Mouse (Mus musculus): ENCODE measurements around the gene Surf2. TPM values are rescaled to one million over a fixed set of nuclear protein-coding genes. Genes with fewer than 3 reads are reported as not detected.

The Surf2 gene
- total and polyA plus RNA-seq, 2 experiments from 2014 or later: 9.7 to 29.0 TPM

- H3K27me3 ChIP-seq (ENCODE audit: control insufficient read depth, insufficient read depth, low read length): no peaks in the 10 kb centered on the region
- TF ChIP-seq CTCF (IDR thresholded peaks at IDR 0.05; ENCODE audit: low read depth) (no peak), EP300 (IDR thresholded peaks at IDR 0.05; ENCODE audit: low read depth) (no peak)
- DNase-seq (ENCODE audit: low spot score): no peak
- 59% methylated on average over 3 of the region's 3 CpGs for WGBS
- peaks cover 69% of the 10 kb centered on the region for H3K36me3 ChIP-seq (replicated peaks; ENCODE audit: control insufficient read depth, insufficient read depth, low read length)
- no peak overlapping the region for H3K4me3 ChIP-seq (ENCODE audit: low read depth, low read length)
- H3K9ac ChIP-seq (replicated peaks; ENCODE audit: low read depth, low read length): no peak overlapping the region
- H3K27ac ChIP-seq (ENCODE audit: low read depth): no peak overlapping the region
- H3K4me1 ChIP-seq (ENCODE audit: control insufficient read depth, insufficient read depth): peaks cover 22% of the 10 kb centered on the region
- no peak overlapping the region for H3K4me2 ChIP-seq (ENCODE audit: low read depth, low read length)
- no peak for ATAC-seq (ENCODE audit: insufficient read depth, low read depth)
- no peaks in the 10 kb centered on the region for H3K9me3 ChIP-seq (replicated peaks; ENCODE audit: control insufficient read depth, low read length)
Measured at GRCm38 (mm10) chr2:26919684-26920083, 3.5 kb downstream of the Surf2 start.

GRCm38 (mm10) chr2:26920190-26920855 lies 4.2 kb downstream of the Surf2 start:
- DNase-seq (ENCODE audit: low spot score): no peak
- TF ChIP-seq CTCF (IDR thresholded peaks at IDR 0.05; ENCODE audit: low read depth): no peak
- no peak for TF ChIP-seq EP300 (IDR thresholded peaks at IDR 0.05; ENCODE audit: low read depth)
- peaks cover 19% of the 10 kb centered on the region for H3K4me1 ChIP-seq (ENCODE audit: control insufficient read depth, insufficient read depth)
- H3K36me3 ChIP-seq (replicated peaks; ENCODE audit: control insufficient read depth, insufficient read depth, low read length): peaks cover 73% of the 10 kb centered on the region
- no peak overlapping the region for H3K4me3 ChIP-seq (ENCODE audit: low read depth, low read length)
- 88% methylated on average over 6 of the region's 6 CpGs for WGBS
- ATAC-seq (ENCODE audit: insufficient read depth, low read depth): no peak
- no peak overlapping the region for H3K9ac ChIP-seq (replicated peaks; ENCODE audit: low read depth, low read length)
- no peaks in the 10 kb centered on the region for H3K27me3 ChIP-seq (ENCODE audit: control insufficient read depth, insufficient read depth, low read length)
- H3K9me3 ChIP-seq (replicated peaks; ENCODE audit: control insufficient read depth, low read length): no peaks in the 10 kb centered on the region
- H3K27ac ChIP-seq (ENCODE audit: low read depth): no peak overlapping the region
- H3K4me2 ChIP-seq (ENCODE audit: low read depth, low read length): no peak overlapping the region

- peak overlapping the region; percentile 75 for H3K27ac ChIP-seq (ENCODE audit: low read depth)
- H3K4me3 ChIP-seq (ENCODE audit: low read depth, low read length): no peak overlapping the region
- peak; percentile 62 for DNase-seq (ENCODE audit: low spot score)
- peaks cover 87% of the 10 kb centered on the region for H3K36me3 ChIP-seq (replicated peaks; ENCODE audit: control insufficient read depth, insufficient read depth, low read length)
- no peak overlapping the region for H3K4me2 ChIP-seq (ENCODE audit: low read depth, low read length)
- no peaks in the 10 kb centered on the region for H3K9me3 ChIP-seq (replicated peaks; ENCODE audit: control insufficient read depth, low read length)
- H3K9ac ChIP-seq (replicated peaks; ENCODE audit: low read depth, low read length): no peak overlapping the region
- peak; percentile 81 for ATAC-seq (ENCODE audit: insufficient read depth, low read depth)
- H3K4me1 ChIP-seq (ENCODE audit: control insufficient read depth, insufficient read depth): peaks cover 16% of the 10 kb centered on the region
- TF ChIP-seq EP300 (IDR thresholded peaks at IDR 0.05; ENCODE audit: low read depth): no peak
- no peak for TF ChIP-seq CTCF (IDR thresholded peaks at IDR 0.05; ENCODE audit: low read depth)
- H3K27me3 ChIP-seq (ENCODE audit: control insufficient read depth, insufficient read depth, low read length): no peaks in the 10 kb centered on the region
- WGBS: 31% methylated on average over 9 of the region's 9 CpGs
Measured at GRCm38 (mm10) chr2:26921784-26922183, 5.6 kb downstream of the Surf2 start.

GRCm38 (mm10) chr2:26927745-26928476 lies 11.7 kb downstream of the Surf2 start:
- ATAC-seq (ENCODE audit: insufficient read depth, low read depth) (no peak), DNase-seq (ENCODE audit: low spot score) (no peak)
- Histone ChIP-seq H3K27me3 (ENCODE audit: control insufficient read depth, insufficient read depth, low read length) (no peaks in the 10 kb centered on the region), H3K4me1 (ENCODE audit: control insufficient read depth, insufficient read depth) (peaks cover 21% of the 10 kb centered on the region), H3K9ac (replicated peaks; ENCODE audit: low read depth, low read length) (no peak overlapping the region), H3K4me3 (ENCODE audit: low read depth, low read length) (no peak overlapping the region), H3K36me3 (replicated peaks; ENCODE audit: control insufficient read depth, insufficient read depth, low read length) (peaks cover 55% of the 10 kb centered on the region), H3K27ac (ENCODE audit: low read depth) (no peak overlapping the region), H3K4me2 (ENCODE audit: low read depth, low read length) (no peak overlapping the region), H3K9me3 (replicated peaks; ENCODE audit: control insufficient read depth, low read length) (no peaks in the 10 kb centered on the region)
- 74% methylated on average over 6 of the region's 6 CpGs for WGBS
- TF ChIP-seq CTCF (IDR thresholded peaks at IDR 0.05; ENCODE audit: low read depth) (no peak), EP300 (IDR thresholded peaks at IDR 0.05; ENCODE audit: low read depth) (no peak)

GRCm38 (mm10) chr2:26930390-26930789 lies 14.2 kb downstream of the Surf2 start:
- peak; percentile 66 for DNase-seq (ENCODE audit: low spot score)
- no peak for ATAC-seq (ENCODE audit: insufficient read depth, low read depth)

More at GRCm38 (mm10) chr2:26930390-26930789, 14.2 kb downstream of the Surf2 start:
- H3K4me3 ChIP-seq (ENCODE audit: low read depth, low read length): no peak overlapping the region
- no peak overlapping the region for H3K9ac ChIP-seq (replicated peaks; ENCODE audit: low read depth, low read length)
- WGBS: 25% methylated on average over 1 of the region's 1 CpGs
- H3K4me2 ChIP-seq (ENCODE audit: low read depth, low read length): no peak overlapping the region
- no peaks in the 10 kb centered on the region for H3K9me3 ChIP-seq (replicated peaks; ENCODE audit: control insufficient read depth, low read length)
- TF ChIP-seq CTCF (IDR thresholded peaks at IDR 0.05; ENCODE audit: low read depth): peak; percentile 65
- no peak for TF ChIP-seq EP300 (IDR thresholded peaks at IDR 0.05; ENCODE audit: low read depth)
- peaks cover 31% of the 10 kb centered on the region for H3K36me3 ChIP-seq (replicated peaks; ENCODE audit: control insufficient read depth, insufficient read depth, low read length)
- no peak overlapping the region for H3K27ac ChIP-seq (ENCODE audit: low read depth)
- peaks cover 25% of the 10 kb centered on the region for H3K4me1 ChIP-seq (ENCODE audit: control insufficient read depth, insufficient read depth)
- H3K27me3 ChIP-seq (ENCODE audit: control insufficient read depth, insufficient read depth, low read length): no peaks in the 10 kb centered on the region

All from heart, postnatal 0 days (tissue).